Mouse (Mus musculus) midbrain, embryonic 13.5 days (tissue): Measurements from ENCODE around the gene Shb. TPM values are rescaled to one million over a fixed set of nuclear protein-coding genes. Genes with fewer than 3 reads are reported as not detected.

Source experiments
- ATAC-seq: fragments of 200-750 bp; cut with Nextera tagmentation; 2 replicates; pipeline ENCODE4 v1.8.0; 2017; ENCODE audit warnings: mild to moderate bottlenecking, moderate TSS enrichment, moderate library complexity
- H3K27ac ChIP-seq: fragments of 300-500 bp; sonication (generic); 2 replicates; pipeline ENCODE4 v1.5.1; 2015; ENCODE audit warnings: inconsistent platforms, mild to moderate bottlenecking, moderate library complexity
- H3K27me3 ChIP-seq: fragments of 300-500 bp; sonication (generic); 2 replicates; pipeline ENCODE4 v1.6.1; 2015; ENCODE audit warnings: mild to moderate bottlenecking, inconsistent platforms
- H3K36me3 ChIP-seq: fragments of 300-500 bp; sonication (generic); 2 replicates; pipeline ENCODE4 v1.6.1; 2015; ENCODE audit warnings: mild to moderate bottlenecking, inconsistent platforms
- H3K4me1 ChIP-seq: fragments of 300-500 bp; sonication (generic); replicated peaks from 2 replicates; pipeline ENCODE4 v1.6.1; 2015; ENCODE audit warnings: inconsistent platforms
- H3K4me2 ChIP-seq: fragments of 300-500 bp; sonication (generic); replicated peaks from 2 replicates; pipeline ENCODE4 v1.6.1; 2015; ENCODE audit warnings: moderate library complexity, mild to moderate bottlenecking, inconsistent platforms
- H3K4me3 ChIP-seq: fragments of 300-500 bp; sonication (generic); replicated peaks from 2 replicates; pipeline ENCODE4 v1.5.1; 2015; ENCODE audit warnings: mild to moderate bottlenecking, inconsistent platforms
- H3K9ac ChIP-seq: fragments of 300-500 bp; sonication (generic); replicated peaks from 2 replicates; pipeline ENCODE4 v1.6.1; 2015; ENCODE audit warnings: mild to moderate bottlenecking, inconsistent platforms
- H3K9me3 ChIP-seq: fragments of 300-500 bp; sonication (generic); 2 replicates; pipeline ENCODE4 v1.6.1; 2016; ENCODE audit warnings: mild to moderate bottlenecking, inconsistent platforms
- WGBS: fragments of 180-500 bp; shearing (Covaris S2); methylation state at CpG from one replicate; pipeline ENCODE4 v1.1.7; 2015; 5-methylcytosine and 5-hydroxymethylcytosine counted together
- polyA plus RNA-seq: library from polyadenylated mRNA; unstranded; fragments of >200 nt; fragmentation: Nextera tagmentation; extraction: Ambion mirVana; gene quantifications from 2 replicates; pipeline ENCODE4 v1.2.1, GENCODE M21; 2015

The Shb gene
- 2.7 and 3.6 TPM in 2 replicates for polyA plus RNA-seq

GRCm38 (mm10) chr4:45532375-45532774, at the start of gene Shb:
Gene Shb, minus strand, starts transcription at chr4:45532470.
- Histone ChIP-seq H3K9ac (no peak within 1 kb of the TSS), H3K9me3 (no peaks in the 10 kb centered on the region), H3K4me3 (peak within 1 kb of the TSS; percentile 54), H3K27ac (no peak within 1 kb of the TSS), H3K4me2 (peak within 1 kb of the TSS; percentile 80), H3K36me3 (no peaks in the 10 kb centered on the region), H3K27me3 (peaks cover 40% of the 10 kb centered on the region), H3K4me1 (peaks cover 47% of the 10 kb centered on the region)
- ATAC-seq = no peak
- WGBS = 18% methylated on average over 7 of the region's 7 CpGs

GRCm38 (mm10) chr4:45581095-45581494, 48.8 kb upstream of the Shb start:
- Histone ChIP-seq H3K27ac (no peak overlapping the region), H3K4me3 (no peak overlapping the region), H3K4me1 (peaks cover 23% of the 10 kb centered on the region), H3K27me3 (peaks cover 17% of the 10 kb centered on the region; the same call in 1 of the 2 replicates), H3K4me2 (no peak overlapping the region), H3K9me3 (no peaks in the 10 kb centered on the region), H3K9ac (no peak overlapping the region), H3K36me3 (no peaks in the 10 kb centered on the region)
- no peak for ATAC-seq
- WGBS = 89% methylated on average over 6 of the region's 6 CpGs

DNA sequence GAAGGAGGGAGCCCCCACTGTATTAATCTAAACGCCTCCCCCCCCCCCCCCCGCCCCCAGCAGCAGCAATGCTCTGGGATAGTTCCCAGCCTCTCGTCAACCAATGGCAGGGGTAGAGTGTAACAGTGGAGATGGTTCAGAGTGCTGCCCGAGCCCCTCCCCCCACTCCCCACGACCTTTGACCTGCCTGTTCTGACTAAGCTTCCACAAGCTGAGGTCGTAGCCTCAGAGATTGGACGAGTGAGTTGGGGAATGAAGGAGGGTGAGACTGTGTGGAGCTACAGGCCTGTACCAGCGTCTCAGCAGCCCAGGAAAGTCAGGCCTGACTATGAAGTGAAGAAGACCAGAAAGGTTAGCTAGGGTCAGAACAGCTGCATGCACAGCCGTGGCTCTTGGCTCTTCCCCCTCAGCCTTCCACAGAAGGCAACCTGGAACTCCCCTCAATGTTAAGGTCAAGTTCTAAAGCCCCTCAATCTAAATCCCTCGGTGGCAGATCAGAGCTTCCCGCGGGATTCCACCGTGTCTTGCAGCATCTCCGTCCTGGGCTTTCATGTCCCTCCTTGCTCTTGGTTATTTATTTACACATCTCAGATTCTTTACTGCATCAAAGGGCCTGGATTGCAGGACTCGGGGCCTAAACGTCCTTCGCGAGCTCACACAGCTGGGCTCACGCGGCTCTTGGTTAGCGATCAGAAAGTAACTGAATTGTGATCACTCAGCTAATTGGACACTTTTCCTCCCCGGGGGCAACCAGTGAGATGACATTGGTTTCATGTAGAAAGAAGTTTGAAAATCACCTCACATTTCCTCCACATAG, 46.5 kb upstream of the Shb start:
- H3K36me3 ChIP-seq = no peaks in the 10 kb centered on the region
- 0 out of 2 replicates have a peak overlapping the region, but pooled peaks have one; percentile 4 for H3K27ac ChIP-seq
- 16% methylated on average over 22 of the region's 22 CpGs for WGBS

GRCm38 (mm10) chr4:45577631-45578030, 45.4 kb upstream of the Shb start:
- ATAC-seq = no peak
- H3K4me2 ChIP-seq = peak overlapping the region; percentile 2; the same call in 1 of the 2 replicates
- no peaks in the 10 kb centered on the region for H3K36me3 ChIP-seq
- peaks cover 29% of the 10 kb centered on the region for H3K4me1 ChIP-seq
- 0 out of 2 replicates have a peak, but pooled peaks cover 5% of the 10 kb centered on the region for H3K27me3 ChIP-seq
- H3K9ac ChIP-seq = no peak overlapping the region
- peak overlapping the region; percentile 1; the same call in 1 of the 2 replicates for H3K27ac ChIP-seq
- H3K9me3 ChIP-seq = no peaks in the 10 kb centered on the region
- 39% methylated on average over 8 of the region's 8 CpGs for WGBS
- no peak overlapping the region for H3K4me3 ChIP-seq

More for the DNA sequence above, 46.5 kb upstream of the Shb start:
- ATAC-seq = peak; percentile 31; the same call in 1 of the 2 replicates
- H3K4me2 ChIP-seq = no peak overlapping the region
- H3K4me3 ChIP-seq = no peak overlapping the region
- H3K9ac ChIP-seq = no peak overlapping the region
- no peaks in the 10 kb centered on the region for H3K9me3 ChIP-seq
- H3K27me3 ChIP-seq = 0 out of 2 replicates have a peak, but pooled peaks cover 5% of the 10 kb centered on the region
- H3K4me1 ChIP-seq = peaks cover 29% of the 10 kb centered on the region

DNA sequence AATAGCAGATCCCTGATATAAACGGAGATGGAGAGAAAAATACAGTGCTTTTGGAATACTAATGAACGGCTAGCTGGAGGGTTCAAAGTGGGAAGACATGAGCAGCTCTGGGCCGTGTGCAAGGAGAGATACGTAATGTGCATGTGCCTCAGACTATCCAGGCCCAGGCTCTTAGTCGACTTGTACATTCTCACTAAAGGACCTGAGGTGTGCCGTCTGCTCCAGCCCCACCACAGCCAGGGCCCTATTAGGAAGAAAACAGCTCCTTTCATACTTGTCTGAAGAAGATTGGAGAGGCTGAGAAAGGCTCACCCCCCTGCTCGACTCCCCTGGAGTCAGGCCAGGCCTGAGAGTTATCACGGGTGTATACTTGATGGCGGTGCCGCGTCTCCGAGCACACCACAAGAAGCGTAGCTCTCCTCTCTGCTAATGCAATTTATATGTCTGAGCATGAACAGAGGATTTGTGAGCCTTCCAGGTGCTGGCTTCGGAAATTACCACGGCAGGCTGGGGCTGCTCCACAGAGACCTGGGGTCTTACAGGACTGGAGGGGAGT, 42.4 kb upstream of the Shb start:
- H3K9me3 ChIP-seq = no peaks in the 10 kb centered on the region
- peaks cover 29% of the 10 kb centered on the region for H3K4me1 ChIP-seq
- no peak overlapping the region for H3K9ac ChIP-seq
- H3K27ac ChIP-seq = peak overlapping the region; percentile 25; the same call in 1 of the 2 replicates
- no peaks in the 10 kb centered on the region for H3K27me3 ChIP-seq
- ATAC-seq = peak; percentile 49
- WGBS = 64% methylated on average over 15 of the region's 15 CpGs
- no peak overlapping the region for H3K4me2 ChIP-seq
- H3K36me3 ChIP-seq = no peaks in the 10 kb centered on the region
- H3K4me3 ChIP-seq = no peak overlapping the region

DNA sequence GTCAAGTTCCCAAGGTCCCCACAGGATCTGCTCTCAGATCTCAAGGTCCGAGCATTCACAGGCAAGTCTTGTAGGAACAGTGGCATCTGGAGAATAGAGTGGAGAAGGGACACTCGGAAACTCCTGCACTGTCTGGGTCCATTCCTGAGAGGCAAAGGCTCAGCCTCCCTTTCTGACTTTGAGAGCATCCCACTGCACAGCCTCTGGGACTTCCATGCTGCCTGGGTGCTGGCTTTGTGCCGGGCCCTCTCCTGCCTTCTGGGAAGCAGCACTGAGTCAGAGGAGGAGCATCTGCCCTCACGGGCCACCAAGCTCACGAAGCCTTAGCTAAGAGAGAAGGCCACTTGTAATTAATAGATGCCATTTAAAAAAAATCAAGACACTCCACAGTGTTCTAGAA, 37.3 kb upstream of the Shb start:
- 0 out of 2 replicates have a peak, but pooled peaks cover 4% of the 10 kb centered on the region for H3K27me3 ChIP-seq
- H3K9ac ChIP-seq = no peak overlapping the region
- no peak for ATAC-seq
- H3K4me3 ChIP-seq = no peak overlapping the region
- WGBS = 76% methylated on average over 5 of the region's 5 CpGs
- no peaks in the 10 kb centered on the region for H3K9me3 ChIP-seq
- H3K4me1 ChIP-seq = 0 out of 2 replicates have a peak, but pooled peaks cover 2% of the 10 kb centered on the region
- no peaks in the 10 kb centered on the region for H3K36me3 ChIP-seq
- H3K27ac ChIP-seq = no peak overlapping the region
- no peak overlapping the region for H3K4me2 ChIP-seq

GRCm38 (mm10) chr4:45558211-45558610, 25.9 kb upstream of the Shb start:
- no peak overlapping the region for H3K4me2 ChIP-seq
- no peaks in the 10 kb centered on the region for H3K36me3 ChIP-seq
- 93% methylated on average over 5 of the region's 5 CpGs for WGBS
- H3K4me3 ChIP-seq = no peak overlapping the region
- H3K9me3 ChIP-seq = no peaks in the 10 kb centered on the region
- no peak overlapping the region for H3K27ac ChIP-seq
- no peak overlapping the region for H3K9ac ChIP-seq
- H3K4me1 ChIP-seq = no peaks in the 10 kb centered on the region
- H3K27me3 ChIP-seq = no peaks in the 10 kb centered on the region; the same call in 1 of the 2 replicates
- no peak for ATAC-seq

DNA sequence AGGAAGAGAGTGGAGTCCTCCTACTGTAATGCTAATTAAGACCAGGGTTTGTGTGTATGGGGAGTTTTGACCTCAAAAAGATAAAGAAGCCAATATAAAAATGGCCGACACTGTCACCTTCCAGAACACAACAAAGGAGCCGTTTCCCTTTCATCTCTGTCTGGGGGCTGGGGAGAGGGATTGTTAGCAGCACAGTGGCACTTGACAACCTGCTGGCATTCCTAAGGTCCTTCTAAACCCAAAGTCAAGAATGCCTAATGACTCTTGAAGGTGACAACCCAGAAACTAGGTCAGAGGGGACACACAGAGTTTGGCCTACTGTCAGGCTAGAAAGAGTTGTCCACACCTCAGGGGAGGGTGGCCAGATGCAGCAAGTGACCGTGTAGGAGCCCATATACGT, 20.3 kb upstream of the Shb start:
- Histone ChIP-seq H3K9ac (no peak overlapping the region), H3K27me3 (no peaks in the 10 kb centered on the region), H3K9me3 (no peaks in the 10 kb centered on the region), H3K4me1 (peaks cover 8% of the 10 kb centered on the region), H3K27ac (no peak overlapping the region), H3K4me3 (no peak overlapping the region), H3K4me2 (no peak overlapping the region), H3K36me3 (no peaks in the 10 kb centered on the region)
- ATAC-seq = no peak
- WGBS = 48% methylated on average over 4 of the region's 4 CpGs

DNA sequence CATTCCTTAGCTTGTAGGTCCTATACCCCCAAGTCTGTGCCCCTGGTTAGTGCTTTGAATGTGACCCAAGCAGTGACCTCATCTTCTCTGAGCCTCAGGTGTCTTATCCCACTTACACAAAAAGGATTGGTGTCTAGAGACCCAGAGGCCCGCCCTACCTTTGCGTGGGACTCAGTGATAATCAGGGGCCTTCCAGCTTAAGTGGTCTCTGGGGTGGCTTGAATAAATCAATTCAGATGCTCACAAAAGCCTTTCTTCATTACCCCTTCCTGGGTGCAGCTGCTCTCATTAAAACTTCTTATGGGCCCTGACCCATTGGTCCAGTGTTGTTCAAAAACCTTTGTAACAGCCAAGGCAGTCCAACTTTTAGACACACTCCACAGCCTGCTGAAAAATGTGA, 18.7 kb upstream of the Shb start:
- Histone ChIP-seq H3K4me1 (peaks cover 8% of the 10 kb centered on the region), H3K4me2 (no peak overlapping the region), H3K4me3 (no peak overlapping the region), H3K9me3 (no peaks in the 10 kb centered on the region), H3K27me3 (no peaks in the 10 kb centered on the region), H3K9ac (no peak overlapping the region), H3K36me3 (no peaks in the 10 kb centered on the region), H3K27ac (no peak overlapping the region)
- ATAC-seq = 0 out of 2 replicates have a peak, but pooled peaks have one; percentile 27
- WGBS = 11% methylated on average over 2 of the region's 2 CpGs

DNA sequence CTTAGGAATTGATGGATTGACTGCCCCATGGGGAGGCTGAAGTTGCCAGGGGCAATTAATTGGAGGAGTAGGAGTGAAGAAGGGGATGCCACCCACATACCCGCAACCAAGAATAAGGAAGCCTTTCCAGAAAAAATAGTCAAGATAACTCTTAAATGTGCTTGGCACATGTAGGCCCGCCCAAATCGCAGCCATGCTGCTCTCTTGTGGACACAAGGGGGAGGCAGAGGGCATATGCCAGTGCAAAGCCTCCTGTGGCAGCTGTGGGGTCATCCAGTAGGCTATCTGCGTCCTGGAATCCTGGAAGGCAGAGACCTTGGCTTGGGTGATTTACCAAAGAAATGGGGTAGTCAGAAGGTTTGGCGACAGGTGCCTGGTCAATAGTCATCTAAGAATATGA, 17.2 kb upstream of the Shb start:
- Histone ChIP-seq H3K27me3 (no peaks in the 10 kb centered on the region), H3K9ac (no peak overlapping the region), H3K4me1 (peaks cover 8% of the 10 kb centered on the region), H3K36me3 (no peaks in the 10 kb centered on the region), H3K27ac (no peak overlapping the region), H3K9me3 (no peaks in the 10 kb centered on the region), H3K4me3 (no peak overlapping the region), H3K4me2 (no peak overlapping the region)
- 69% methylated on average over 5 of the region's 5 CpGs for WGBS
- ATAC-seq = no peak

GRCm38 (mm10) chr4:45545851-45546250, 13.6 kb upstream of the Shb start:
- Histone ChIP-seq H3K4me1 (peaks cover 6% of the 10 kb centered on the region), H3K9me3 (no peaks in the 10 kb centered on the region), H3K27ac (no peak overlapping the region), H3K9ac (no peak overlapping the region), H3K36me3 (no peaks in the 10 kb centered on the region), H3K27me3 (no peaks in the 10 kb centered on the region), H3K4me2 (no peak overlapping the region), H3K4me3 (no peak overlapping the region)
- WGBS = 67% methylated on average over 8 of the region's 8 CpGs
- ATAC-seq = no peak

DNA sequence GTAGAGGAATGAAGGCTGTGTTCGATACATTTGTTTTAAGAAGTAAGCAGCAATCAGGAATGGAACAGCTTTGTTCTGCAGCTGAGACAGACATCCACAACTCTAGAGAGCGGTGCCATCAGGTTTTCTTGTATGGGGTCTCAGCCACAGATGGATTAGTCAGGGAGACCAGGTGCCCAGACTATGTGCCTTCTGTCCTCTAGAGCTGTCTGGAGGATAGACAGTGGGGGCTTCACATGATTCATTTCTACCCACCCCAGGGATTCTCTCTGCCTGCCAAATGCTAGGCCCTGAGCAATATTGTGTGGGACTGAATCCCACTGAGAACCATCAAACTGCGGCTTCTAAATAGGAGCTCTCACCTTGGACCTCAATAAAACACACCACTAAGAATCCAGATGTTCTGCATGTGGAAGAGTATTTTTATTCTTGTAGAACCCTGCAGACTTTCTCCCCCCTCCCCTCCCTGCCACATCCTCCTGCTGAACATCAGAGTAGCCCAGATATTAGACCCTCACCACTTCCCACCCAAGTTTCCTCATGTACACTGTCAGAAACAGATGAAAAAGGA, 11.3 kb upstream of the Shb start:
- Histone ChIP-seq H3K27ac (no peak overlapping the region), H3K4me3 (no peak overlapping the region), H3K9ac (no peak overlapping the region), H3K9me3 (no peaks in the 10 kb centered on the region), H3K4me2 (no peak overlapping the region), H3K36me3 (no peaks in the 10 kb centered on the region), H3K27me3 (no peaks in the 10 kb centered on the region), H3K4me1 (peaks cover 10% of the 10 kb centered on the region)
- 87% methylated on average over 3 of the region's 3 CpGs for WGBS
- no peak for ATAC-seq
